Mouse (Mus musculus): ENCODE measurements around the gene Arhgap20.

- no peak for TF ChIP-seq POLR2A (IDR thresholded peaks at IDR 0.05; ENCODE audit: borderline replicate concordance, extremely low read depth, insufficient read depth, insufficient read length, poor library complexity, severe bottlenecking)
- no peak for TF ChIP-seq CTCF (IDR thresholded peaks at IDR 0.05; ENCODE audit: borderline replicate concordance, extremely low read depth, insufficient read depth, insufficient read length)
Measured at GRCm38 (mm10) chr9:51795206-51795605, 30.1 kb downstream of the Arhgap20 start.

Data from brain, embryonic 14.5 days (tissue).